Mouse (Mus musculus) heart, embryonic 12.5 days (tissue): ENCODE data around the gene Rtl4. TPM values are rescaled to one million over a fixed set of nuclear protein-coding genes. Genes with fewer than 3 reads are reported as not detected.

Source experiments
- ATAC-seq: fragments of 200-750 bp; cut with Nextera tagmentation; 2 replicates; pipeline ENCODE4 v1.8.0; 2017; ENCODE audit warnings: moderate TSS enrichment, moderate library complexity; ENCODE audit not compliant: insufficient number of reproducible peaks, low FRiP score
- H3K27ac ChIP-seq: fragments of 300-500 bp; sonication (generic); 2 replicates; pipeline ENCODE4 v1.5.1; 2016; ENCODE audit warnings: mild to moderate bottlenecking, moderate library complexity; ENCODE audit not compliant: poor library complexity, severe bottlenecking
- H3K27me3 ChIP-seq: fragments of 300-500 bp; sonication (generic); replicated peaks from 2 replicates; pipeline ENCODE4 v1.6.1; 2016; ENCODE audit warnings: mild to moderate bottlenecking, moderate library complexity
- H3K36me3 ChIP-seq: fragments of 300-500 bp; sonication (generic); 2 replicates; pipeline ENCODE4 v1.6.1; 2016; ENCODE audit warnings: mild to moderate bottlenecking, moderate library complexity
- H3K4me1 ChIP-seq: fragments of 300-500 bp; sonication (generic); replicated peaks from 2 replicates; pipeline ENCODE4 v1.6.1; 2016; ENCODE audit warnings: mild to moderate bottlenecking
- H3K4me2 ChIP-seq: fragments of 300-500 bp; sonication (generic); 2 replicates; pipeline ENCODE4 v1.6.1; 2016; ENCODE audit warnings: mild to moderate bottlenecking, moderate library complexity
- H3K4me3 ChIP-seq: fragments of 300-500 bp; sonication (generic); 2 replicates; pipeline ENCODE4 v1.5.1; 2016; ENCODE audit warnings: mild to moderate bottlenecking
- H3K9ac ChIP-seq: fragments of 300-500 bp; sonication (generic); 2 replicates; pipeline ENCODE4 v1.6.1; 2016; ENCODE audit warnings: mild to moderate bottlenecking, moderate library complexity
- H3K9me3 ChIP-seq: fragments of 300-500 bp; sonication (generic); replicated peaks from 2 replicates; pipeline ENCODE4 v1.6.1; 2016; ENCODE audit warnings: mild to moderate bottlenecking, moderate library complexity
- WGBS: fragments of 180-500 bp; shearing (Covaris S2); methylation state at CpG from one replicate; pipeline ENCODE4 v1.1.7; 2016; 5-methylcytosine and 5-hydroxymethylcytosine counted together
- microRNA counts: library from miRNA; unstranded; fragments of <30 nt; microRNA quantifications from one replicate; lab custom pipeline; 2017
- microRNA-seq: library from miRNA; unstranded; fragments of <30 nt; microRNA quantifications from one replicate; pipeline ENCODE4, GENCODE M21; 2017
- polyA plus RNA-seq: library from polyadenylated mRNA; unstranded; fragments of >200 nt; fragmentation: Nextera tagmentation; extraction: Ambion mirVana; gene quantifications from 2 replicates; pipeline ENCODE4 v1.2.1, GENCODE M21; 2016

Rtl4 gene
- polyA plus RNA-seq, 1 experiment from 2014 or later, result 1.1 TPM

- no peak for ATAC-seq
- Histone ChIP-seq H3K4me1 (no peaks in the 10 kb centered on the region), H3K9ac (no peak overlapping the region), H3K36me3 (no peaks in the 10 kb centered on the region), H3K4me3 (no peak overlapping the region), H3K9me3 (no peaks in the 10 kb centered on the region), H3K4me2 (no peak overlapping the region), H3K27ac (no peak overlapping the region), H3K27me3 (no peaks in the 10 kb centered on the region)
- 60% methylated on average over 2 of the region's 2 CpGs for WGBS
Observed at GRCm38 (mm10) chrX:145065484-145065913, 376.8 kb downstream of the Rtl4 start.

DNA sequence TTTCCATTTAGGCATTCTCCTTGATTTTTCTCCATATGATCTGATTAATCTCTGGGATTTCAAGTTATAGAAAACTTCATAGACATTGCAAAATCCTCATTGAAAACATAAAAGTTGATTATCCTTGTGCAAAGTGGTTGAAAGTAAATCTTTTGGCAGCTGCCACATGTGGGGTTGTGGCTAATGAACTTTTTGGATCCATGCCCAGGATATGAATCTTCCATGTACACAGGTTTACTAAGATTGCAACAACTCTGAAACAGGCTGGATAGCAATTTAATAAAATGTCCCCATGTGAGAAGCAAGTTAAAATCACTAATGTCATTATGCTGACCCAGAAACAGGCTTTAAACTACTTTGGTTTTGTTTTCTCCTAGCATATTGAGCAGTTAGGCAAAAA, 401.1 kb downstream of the Rtl4 start:
- Histone ChIP-seq H3K36me3 (no peaks in the 10 kb centered on the region), H3K9me3 (no peaks in the 10 kb centered on the region), H3K4me2 (no peak overlapping the region), H3K27ac (no peak overlapping the region), H3K4me1 (no peaks in the 10 kb centered on the region), H3K9ac (no peak overlapping the region), H3K27me3 (no peaks in the 10 kb centered on the region), H3K4me3 (no peak overlapping the region)
- no peak for ATAC-seq

GRCm38 (mm10) chrX:145090360-145090759, 401.7 kb downstream of the Rtl4 start:
- 67% methylated on average over 3 of the region's 3 CpGs for WGBS
- H3K27me3 ChIP-seq, result no peaks in the 10 kb centered on the region
- H3K27ac ChIP-seq, result no peak overlapping the region
- H3K4me2 ChIP-seq, result no peak overlapping the region
- H3K9ac ChIP-seq, result no peak overlapping the region
- no peaks in the 10 kb centered on the region for H3K36me3 ChIP-seq
- ATAC-seq, result no peak
- H3K4me1 ChIP-seq, result no peaks in the 10 kb centered on the region
- no peak overlapping the region for H3K4me3 ChIP-seq
- no peaks in the 10 kb centered on the region for H3K9me3 ChIP-seq

GRCm38 (mm10) chrX:145090964-145091363, 402.3 kb downstream of the Rtl4 start:
- H3K4me1 ChIP-seq, result no peaks in the 10 kb centered on the region
- H3K27me3 ChIP-seq, result no peaks in the 10 kb centered on the region
- H3K4me3 ChIP-seq, result no peak overlapping the region
- H3K36me3 ChIP-seq, result no peaks in the 10 kb centered on the region
- no peak overlapping the region for H3K4me2 ChIP-seq
- H3K27ac ChIP-seq, result no peak overlapping the region
- H3K9ac ChIP-seq, result no peak overlapping the region
- ATAC-seq, result no peak
- 74% methylated on average over 2 of the region's 2 CpGs for WGBS
- no peaks in the 10 kb centered on the region for H3K9me3 ChIP-seq

MicroRNA genes within 50 kb of the gene (microRNA counts, 519-probe panel; counts per million panel counts)
- not detected for microRNA mmu-miR-3472 (lab: Ali Mortazavi, UCI)

Small RNAs within 50 kb of the gene (microRNA-seq; reads per million reads assigned to microRNA genes)
- not detected for gene Mir3472

Other genes starting within 250 kb of the Rtl4 start
- gene Trpc5os, start 232.3 kb upstream of the Rtl4 start, polyA plus RNA-seq, result 0.15 and 0.28 TPM in 2 replicates
- 0.43 and 0.49 TPM in 2 replicates for gene Trpc5, start 727 bp upstream of the Rtl4 start, polyA plus RNA-seq